Mouse (Mus musculus) activated CD4-positive, CD25-positive, alpha-beta regulatory T cell, adult 9 weeks (primary cell): Measurements from ENCODE around the gene Olfr512. TPM values are rescaled to one million over a fixed set of nuclear protein-coding genes. Genes with fewer than 3 reads are reported as not detected.

Experiments used
- polyA plus RNA-seq: library from polyadenylated mRNA; unstranded; fragments of 100-300 nt; shearing (Covaris generic); gene quantifications from one replicate; pipeline ENCODE4 v1.2.1, GENCODE M21; 2017

Gene Olfr512
- polyA plus RNA-seq = not detected

GRCm38 (mm10) chr7:108713020-108713419 lies at the start of gene Olfr512:
Gene Olfr512 (plus strand): TSS chr7:108713320.

GRCm38 (mm10) chr7:108666118-108666517 lies 47.0 kb upstream of the Olfr512 start, which contains the start of gene Olfr510:
Gene Olfr510 (plus strand): TSS chr7:108666418.

GRCm38 (mm10) chr7:108750673-108751072 lies 37.6 kb downstream of the Olfr512 start, which contains the start of gene Olfr513:
Gene Olfr513 (plus strand): TSS chr7:108750973.

Other genes starting within 250 kb of the Olfr512 start
- not detected for gene Olfr498, start 248.0 kb upstream of the Olfr512 start, polyA plus RNA-seq
- not detected for gene Olfr502, start 188.3 kb upstream of the Olfr512 start, polyA plus RNA-seq
- gene Olfr503, start 168.8 kb upstream of the Olfr512 start, polyA plus RNA-seq = not detected
- not detected for gene Olfr504, start 147.5 kb upstream of the Olfr512 start, polyA plus RNA-seq
- not detected for gene Olfr506, start 102.5 kb upstream of the Olfr512 start, polyA plus RNA-seq
- not detected for gene Olfr507, start 91.5 kb upstream of the Olfr512 start, polyA plus RNA-seq
- gene Olfr508, start 83.3 kb upstream of the Olfr512 start, polyA plus RNA-seq = 0.22 TPM
- gene Olfr509, start 61.4 kb upstream of the Olfr512 start, polyA plus RNA-seq = not detected
- not detected for gene Olfr510, start 46.9 kb upstream of the Olfr512 start, polyA plus RNA-seq
- gene Olfr513, start 37.7 kb downstream of the Olfr512 start, polyA plus RNA-seq = not detected
- not detected for gene Olfr514, start 112.7 kb downstream of the Olfr512 start, polyA plus RNA-seq
- not detected for gene Olfr516, start 137.2 kb downstream of the Olfr512 start, polyA plus RNA-seq
- gene Olfr517, start 159.1 kb downstream of the Olfr512 start, polyA plus RNA-seq = not detected
- gene Olfr518, start 171.7 kb downstream of the Olfr512 start, polyA plus RNA-seq = not detected
- gene Olfr519, start 181.1 kb downstream of the Olfr512 start, polyA plus RNA-seq = not detected
- 0.07 TPM for gene Nlrp10, start 216.9 kb downstream of the Olfr512 start, polyA plus RNA-seq
- 31.2 TPM for gene Eif3f, start 221.1 kb downstream of the Olfr512 start, polyA plus RNA-seq
- gene Tub, start 237.0 kb downstream of the Olfr512 start, polyA plus RNA-seq = 0.82 TPM